9 mouse cellular contexts compared by ENCODE assay signal in the genomic region with DNA sequence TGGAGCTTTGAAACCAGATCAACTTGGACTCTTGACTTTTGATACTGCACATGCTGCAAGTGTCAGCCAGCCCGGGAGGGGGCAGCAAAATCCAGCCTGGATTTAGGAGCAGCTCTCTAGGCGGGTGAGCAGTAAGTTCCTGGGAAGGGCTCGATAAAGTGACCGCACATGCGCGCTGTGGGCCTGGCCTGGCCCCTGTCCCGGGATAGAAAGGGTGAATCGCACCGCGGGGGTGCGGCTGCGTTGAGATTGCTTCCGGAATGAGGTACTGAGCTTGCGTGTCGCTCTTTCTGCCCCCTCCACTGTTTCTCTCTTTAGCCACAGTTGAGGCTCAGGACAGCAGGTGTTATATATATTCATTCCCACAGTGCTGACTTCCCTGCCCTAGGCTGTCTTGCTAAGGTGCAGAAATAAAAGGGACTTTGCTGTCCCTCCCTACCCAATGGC. TPM values are rescaled to one million over a fixed set of nuclear protein-coding genes. Genes with fewer than 3 reads are reported as not detected.
A peak's percentile ranks its signal among the peaks of the same experiment; 100 is the strongest.
DNase-seq lines count a peak whose midpoint lies in the region; ATAC-seq and TF ChIP-seq lines count a peak whose summit lies in the region.
"Had no signal": no experiment of that assay in that cellular context is flagged by ENCODE, and none has a peak within 500 bp of the region (broad histone marks: within the 10 kb centered on the region; RNA-seq: fewer than 3 reads in every experiment).

No protein-coding gene starts in this region.

- H3K27ac ChIP-seq in forebrain, embryonic 10.5 days: peak overlapping the region; percentile 79
- no peak overlapping the region for H3K27ac ChIP-seq in heart, embryonic 15.5 days
- H3K27ac ChIP-seq in liver, embryonic 14.5 days: no peak overlapping the region
- H3K27ac ChIP-seq in neural tube, embryonic 12.5 days: no peak overlapping the region
- H3K27ac ChIP-seq: macrophage had no signal

- peaks cover 12% of the 10 kb centered on the region for H3K4me1 ChIP-seq in forebrain, embryonic 10.5 days
- peaks cover 5% of the 10 kb centered on the region; the same call in 1 of the 2 replicates for H3K4me1 ChIP-seq in heart, embryonic 15.5 days (replicated peaks)
- H3K4me1 ChIP-seq in liver, embryonic 14.5 days (replicated peaks; ENCODE audit: control insufficient read depth in 2 of 2, insufficient read depth in 2 of 2, low read length in 1 of 2): 0 out of 4 replicates have a peak, but pooled peaks cover 0 to 2% of the 10 kb centered on the region in 2 experiments
- peaks cover 8% of the 10 kb centered on the region; the same call in 1 of the 2 replicates for H3K4me1 ChIP-seq in neural tube, embryonic 12.5 days

- no peak for TF ChIP-seq EP300 in liver, embryonic 14.5 days (IDR thresholded peaks at IDR 0.05; ENCODE audit: low read depth)

- peak; percentile 66 for DNase-seq in CD4-positive helper T cell, adult 2 months (ENCODE audit: low read depth, low spot score)
- peak; percentile 94 for DNase-seq in brain, embryonic 14.5 days (ENCODE audit: low read depth)
- DNase-seq in forebrain, embryonic 10.5 days (ENCODE audit: extremely low spot score, low spot score): peak; percentile 84
- DNase-seq in kidney, postnatal 25 days: peak; percentile 90 to 91
- DNase-seq in liver, embryonic 14.5 days (ENCODE audit: low read depth in 3 of 3, low spot score in 3 of 3): peak; percentile 42 to 47 (median 44)
- DNase-seq in telencephalon, adult 2 months (ENCODE audit: low read depth, low spot score): peak; percentile 83

- H3K9ac ChIP-seq in heart, embryonic 15.5 days: peak overlapping the region; percentile 54
- H3K9ac ChIP-seq in liver, embryonic 14.5 days (replicated peaks): no peak overlapping the region
- H3K9ac ChIP-seq in neural tube, embryonic 12.5 days: peak overlapping the region; percentile 30; the same call in 1 of the 2 replicates

- H3K27me3 ChIP-seq in forebrain, embryonic 10.5 days (ENCODE audit: poor library complexity, severe bottlenecking): no peaks in the 10 kb centered on the region
- H3K27me3 ChIP-seq in heart, embryonic 15.5 days: peaks cover 3% of the 10 kb centered on the region; the same call in 1 of the 2 replicates
- no peaks in the 10 kb centered on the region for H3K27me3 ChIP-seq in liver, embryonic 14.5 days (ENCODE audit: control insufficient read depth, insufficient read depth, low read length)
- no peaks in the 10 kb centered on the region for H3K27me3 ChIP-seq in neural tube, embryonic 12.5 days (replicated peaks)

- peak overlapping the region; percentile 77 for H3K4me2 ChIP-seq in heart, embryonic 15.5 days
- H3K4me2 ChIP-seq in liver, embryonic 14.5 days (ENCODE audit: low read depth): peak overlapping the region; percentile 45
- peak overlapping the region; percentile 70 for H3K4me2 ChIP-seq in neural tube, embryonic 12.5 days (replicated peaks)

- peak overlapping the region; percentile 55 for H3K4me3 ChIP-seq in forebrain, embryonic 10.5 days
- peak overlapping the region; percentile 52 for H3K4me3 ChIP-seq in heart, embryonic 15.5 days
- H3K4me3 ChIP-seq in liver, embryonic 14.5 days (ENCODE audit: insufficient read depth in 1 of 2, low read depth in 2 of 2, low read length in 2 of 2): peak overlapping the region; percentile 15 to 22; a peak in 2 of 4 replicates
- H3K4me3 ChIP-seq in neural tube, embryonic 12.5 days: peak overlapping the region; percentile 31

- no peaks in the 10 kb centered on the region for H3K9me3 ChIP-seq in forebrain, embryonic 10.5 days
- H3K9me3 ChIP-seq in heart, embryonic 15.5 days (replicated peaks): no peaks in the 10 kb centered on the region
- H3K9me3 ChIP-seq in liver, embryonic 14.5 days (ENCODE audit: control insufficient read depth, low read length): no peaks in the 10 kb centered on the region
- no peaks in the 10 kb centered on the region for H3K9me3 ChIP-seq in neural tube, embryonic 12.5 days

- WGBS in forebrain, embryonic 10.5 days: under 1% methylated on average over 15 of the region's 15 CpGs
- WGBS in heart, embryonic 15.5 days: under 1% methylated on average over 15 of the region's 15 CpGs
- WGBS in liver, embryonic 14.5 days (ENCODE audit: insufficient replicate concordance): 1% methylated on average over 15 of the region's 15 CpGs
- 1% methylated on average over 15 of the region's 15 CpGs for WGBS in neural tube, embryonic 12.5 days

- no peaks in the 10 kb centered on the region for H3K36me3 ChIP-seq in forebrain, embryonic 10.5 days (replicated peaks)
- H3K36me3 ChIP-seq in heart, embryonic 15.5 days: no peaks in the 10 kb centered on the region
- H3K36me3 ChIP-seq in liver, embryonic 14.5 days (replicated peaks; ENCODE audit: control insufficient read depth, insufficient read depth, low read depth): no peaks in the 10 kb centered on the region
- H3K36me3 ChIP-seq in neural tube, embryonic 12.5 days: no peaks in the 10 kb centered on the region

- peak; percentile 95 for TF ChIP-seq CTCF in brain, embryonic 14.5 days (IDR thresholded peaks at IDR 0.05; ENCODE audit: borderline replicate concordance, extremely low read depth, insufficient read depth, insufficient read length)
- TF ChIP-seq CTCF in liver, embryonic 14.5 days (IDR thresholded peaks at IDR 0.05; ENCODE audit: low read depth): peak; percentile 81

- TF ChIP-seq POLR2A in brain, embryonic 14.5 days (IDR thresholded peaks at IDR 0.05; ENCODE audit: borderline replicate concordance, extremely low read depth, insufficient read depth, insufficient read length, poor library complexity, severe bottlenecking): no peak

- ATAC-seq in heart, embryonic 15.5 days (replicated peaks; ENCODE audit: insufficient number of reproducible peaks, insufficient read depth, low FRiP score, low read depth): peak; percentile 90
- peak; percentile 60 for ATAC-seq in liver, embryonic 14.5 days (ENCODE audit: insufficient read depth)
- peak; percentile 98 for ATAC-seq in neural tube, embryonic 12.5 days (ENCODE audit: low FRiP score, low read depth)

RNA-seq across cellular contexts. Expression of a gene that starts 52.1 kb away (rescaled TPM):
- polyA plus RNA-seq in brain, embryonic 14.5 days (2012; rRNA removed): 11.3 and 14.9 TPM in 2 replicates
- polyA plus RNA-seq in forebrain, embryonic 10.5 days (2016; fragmentation: Nextera tagmentation; extraction: Ambion mirVana): 9.2 and 9.7 TPM in 2 replicates
- polyA plus RNA-seq in heart, embryonic 15.5 days (2015; fragmentation: Nextera tagmentation; extraction: Ambion mirVana): 9.0 and 9.6 TPM in 2 replicates
- polyA plus RNA-seq in liver, embryonic 14.5 days (2012; rRNA removed): 2.4 and 2.7 TPM in 2 replicates
- 2.9 and 4.0 TPM in 2 replicates for polyA plus RNA-seq in liver, embryonic 14.5 days (2014; fragmentation: Nextera tagmentation; extraction: Ambion mirVana)
- 13.4 and 13.9 TPM in 2 replicates for polyA plus RNA-seq in neural tube, embryonic 12.5 days (2016; fragmentation: Nextera tagmentation; extraction: Ambion mirVana)

Comparison
In these comparisons a context has a peak if more than half of its experiments do, and no peak if none do; other contexts are left out.
1. DNase-seq: peak in every context shown above with its lines; median percentile 94 in brain, embryonic 14.5 days; 90 in kidney, postnatal 25 days; 84 in forebrain, embryonic 10.5 days; 83 in telencephalon, adult 2 months; 66 in CD4-positive helper T cell, adult 2 months; 44 in liver, embryonic 14.5 days.